Mouse (Mus musculus) T-helper 17 cell (primary cell): ENCODE results near the gene Csmd2.

Experiments used
- in situ Hi-C, 2 experiments: fragments of 300-600 bp; cut with MboI, MseI; formaldehyde crosslinking; loops; 1 replicate in 1 of 2; 2 replicates in 1 of 2; pipeline ENCODE4 v1.15.1; 2025; ENCODE audit warnings: high pct_unique_total_duplicates in 2 of 2

Gene Csmd2

GRCm38 (mm10) chr4:127987784-127988455, at the start of gene Csmd2:
TSS of gene Csmd2 (plus strand) at chr4:127987857.
- in situ Hi-C loops, result no loop called here

DNA sequence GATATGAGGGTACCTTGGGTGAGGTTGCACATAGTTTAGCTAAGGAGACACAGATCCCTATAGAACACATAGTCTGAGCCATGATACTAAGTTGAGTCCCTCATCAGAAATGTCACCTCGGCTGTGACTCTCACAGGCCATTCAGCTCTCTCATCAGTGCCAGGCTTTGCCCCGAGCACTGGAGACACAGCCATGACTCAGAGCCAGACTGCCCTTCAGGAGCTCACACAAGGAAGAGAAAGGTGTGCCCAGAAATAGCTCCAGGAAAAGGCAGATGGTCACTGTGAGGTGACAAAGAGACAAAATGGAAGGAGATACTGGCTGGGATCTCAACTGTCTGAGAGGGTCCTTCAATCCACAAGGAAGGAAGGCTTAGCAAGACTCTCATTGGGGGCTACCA, 40.0 kb upstream of the Csmd2 start:
- in situ Hi-C loops, result no loop called here

DNA sequence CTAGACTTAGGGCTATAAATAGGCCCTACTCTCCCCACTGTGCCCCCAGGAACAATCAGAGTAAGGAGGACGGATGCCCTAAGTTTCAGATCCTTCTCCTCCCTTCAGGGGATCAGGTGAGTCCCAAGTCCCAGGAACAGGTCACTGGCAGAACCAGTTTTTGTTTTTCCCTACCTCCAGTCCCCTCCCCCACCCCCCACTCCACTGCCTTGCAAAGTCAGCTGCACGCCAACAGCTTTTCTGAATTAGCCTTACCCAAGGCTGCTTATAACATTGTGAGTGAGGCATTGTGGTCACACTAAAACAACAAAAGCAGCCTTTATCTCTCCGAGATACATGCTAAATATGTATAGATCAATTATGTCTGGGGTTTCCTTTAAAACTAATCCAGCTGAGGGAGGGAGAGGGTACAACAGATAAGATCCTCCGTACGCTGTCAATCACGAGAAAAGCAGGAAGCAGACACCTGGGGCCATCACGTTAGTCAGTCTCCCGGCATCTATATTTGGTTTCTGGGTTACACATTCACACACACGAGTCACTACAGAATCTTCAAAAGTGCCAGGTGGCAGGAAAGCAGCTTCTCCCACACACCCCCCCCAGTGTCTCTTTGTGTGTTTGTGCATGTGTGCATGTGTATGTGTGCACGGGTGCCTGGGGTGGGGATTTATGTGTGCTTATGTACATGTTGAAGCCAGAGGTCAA, 34.5 kb upstream of the Csmd2 start:
- in situ Hi-C loops, result no loop called here

DNA sequence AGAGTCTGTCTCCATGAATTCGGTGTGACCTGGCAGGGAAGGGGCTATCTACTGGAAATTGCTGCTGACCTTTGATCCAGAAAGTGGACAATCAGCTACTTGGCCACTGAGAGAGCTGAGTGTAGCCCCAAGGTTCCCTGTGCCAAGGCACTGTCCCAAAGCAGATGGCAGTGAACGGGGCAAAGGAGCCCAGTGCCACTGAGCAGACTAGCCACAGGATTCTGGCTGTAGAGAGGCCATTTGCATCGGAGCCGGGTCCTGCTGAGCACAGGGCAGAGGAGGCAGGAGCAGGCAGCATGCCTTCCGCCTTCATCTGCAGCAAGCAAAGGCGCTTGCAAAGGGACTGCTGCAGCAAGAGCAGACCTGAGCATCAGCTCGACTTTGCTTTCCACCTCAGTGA, 18.6 kb upstream of the Csmd2 start:
- in situ Hi-C loops, result no loop called here

GRCm38 (mm10) chr4:127970018-127970421, 17.6 kb upstream of the Csmd2 start:
- in situ Hi-C loops, result no loop called here

DNA sequence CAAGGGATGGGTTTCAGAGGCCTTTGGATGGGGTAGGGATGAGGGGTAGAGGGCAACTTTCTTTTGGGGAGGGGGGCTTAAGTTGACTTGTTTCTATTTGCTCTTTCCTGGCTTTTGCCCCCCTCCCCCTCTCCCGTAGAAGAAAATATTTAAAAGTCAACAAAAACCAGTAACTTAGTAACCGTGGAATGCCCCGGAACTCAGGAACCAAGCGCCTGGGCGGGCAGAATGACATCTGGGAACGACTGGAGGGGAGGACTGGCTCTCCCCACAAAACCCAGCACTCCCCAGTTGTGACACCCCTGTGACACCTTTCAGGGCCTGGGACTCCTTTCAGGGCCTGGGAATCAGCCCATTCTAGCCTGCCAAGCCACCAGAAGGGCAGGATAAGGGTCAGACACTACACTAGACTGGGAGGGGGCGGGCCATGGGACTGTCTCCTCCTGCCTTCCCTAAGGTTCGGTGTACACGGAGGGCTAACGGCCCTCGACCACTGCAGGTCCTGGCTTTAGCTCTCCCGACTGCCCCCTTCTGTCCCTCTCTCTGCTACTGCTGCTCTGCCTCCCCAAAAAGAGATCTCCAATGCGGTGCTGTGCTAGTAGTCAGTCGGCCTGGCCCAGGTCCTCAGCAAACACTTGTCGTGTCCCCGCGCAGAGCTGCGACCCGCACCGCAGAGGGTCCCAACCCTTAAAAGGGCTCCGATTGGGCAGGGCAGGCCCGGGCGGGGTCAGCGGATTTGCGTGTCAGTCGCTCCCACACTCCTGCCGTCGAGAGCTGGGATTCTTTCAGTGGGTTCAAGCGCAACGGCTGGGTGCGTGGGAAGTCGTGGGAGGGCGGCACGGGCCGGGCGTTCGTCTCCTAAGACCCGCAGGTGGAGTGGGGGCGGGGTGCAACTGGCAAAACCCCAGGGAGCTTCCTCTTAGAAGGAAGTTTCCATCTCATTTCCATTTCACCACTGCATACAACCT, 16.5 kb upstream of the Csmd2 start, which contains the start of gene CK137956:
TSS of gene CK137956 (minus strand) at position 51 of the 968 bp plus-strand sequence.
- in situ Hi-C loops, result no loop called here

DNA sequence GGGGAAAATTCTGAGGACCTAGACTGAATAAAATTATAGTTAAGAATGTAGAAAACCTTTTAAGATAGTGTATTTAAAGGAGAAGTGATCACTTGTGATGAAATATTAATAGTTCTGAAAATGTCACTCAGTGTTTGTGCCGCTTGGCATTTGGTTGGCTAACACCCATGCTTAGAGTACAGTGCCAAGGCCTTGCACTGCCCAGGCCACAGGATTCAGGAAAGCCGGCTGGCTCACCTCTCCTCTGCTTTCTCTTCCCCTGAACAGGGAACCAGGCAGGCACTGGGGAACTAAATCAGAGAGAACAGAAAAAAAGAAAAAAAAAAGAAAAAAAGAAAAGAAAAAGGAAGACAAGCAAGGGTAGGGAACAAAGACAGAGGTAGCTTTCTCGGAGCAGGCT, 14.7 kb upstream of the Csmd2 start:
- in situ Hi-C loops, result no loop called here

DNA sequence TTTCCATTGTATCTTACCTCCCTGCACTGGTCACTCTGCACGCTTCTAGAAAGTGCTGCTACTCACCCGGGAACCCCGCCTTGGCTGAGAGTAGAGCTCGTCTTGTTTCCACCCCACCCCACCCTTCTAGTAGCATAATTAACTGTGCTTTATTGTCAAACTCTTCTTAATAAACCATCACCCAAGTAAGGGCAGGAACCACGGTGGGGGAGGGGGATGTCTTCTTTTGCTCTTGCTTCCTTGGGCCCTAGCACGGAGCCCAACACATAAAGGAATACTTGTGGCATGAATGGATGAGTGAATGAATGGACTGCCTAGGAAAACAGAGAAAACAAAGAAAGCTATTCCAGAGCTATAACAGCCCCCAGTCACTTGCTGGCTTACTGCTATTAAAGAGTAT, 6.5 kb upstream of the Csmd2 start:
- in situ Hi-C loops, result no loop called here

- in situ Hi-C loops, result no loop called here
These were observed 3.2 kb upstream of the Csmd2 start for GRCm38 (mm10) chr4:127984426-127984825.

GRCm38 (mm10) chr4:127985874-127986273, 1.8 kb upstream of the Csmd2 start:
- in situ Hi-C loops, result no loop called here

DNA sequence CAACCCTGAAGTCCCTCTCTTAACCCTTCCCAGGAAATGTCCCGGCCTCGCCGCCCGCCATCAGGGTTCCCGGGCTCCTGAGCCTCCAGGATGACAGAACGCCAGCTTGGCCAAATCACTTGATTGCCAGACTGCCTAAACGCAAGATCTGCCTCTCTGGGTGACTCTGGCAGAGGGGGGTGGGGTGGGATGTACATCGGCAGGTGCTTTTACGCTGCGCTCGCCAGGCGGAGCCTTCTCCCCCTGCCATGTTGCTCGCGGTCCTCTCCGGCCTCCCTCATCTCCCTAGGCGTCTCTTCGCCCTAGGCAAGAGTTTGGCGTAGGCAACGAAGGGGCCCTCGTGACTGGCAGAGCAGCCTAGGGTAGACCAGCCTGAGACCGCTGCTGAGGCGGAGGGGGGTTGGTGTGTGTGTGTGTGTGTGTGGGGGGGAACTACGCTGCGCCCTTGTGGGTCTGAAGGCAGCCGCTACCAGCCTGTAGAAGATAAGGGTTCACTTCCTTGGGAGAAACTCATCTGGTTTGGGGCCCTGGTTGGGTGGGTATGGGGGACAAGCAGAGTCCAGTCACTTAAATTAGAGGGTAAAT, 1.1 kb upstream of the Csmd2 start:
- in situ Hi-C loops, result no loop called here

GRCm38 (mm10) chr4:127987270-127987669, 387 bp upstream of the Csmd2 start:
- in situ Hi-C loops, result no loop called here

DNA sequence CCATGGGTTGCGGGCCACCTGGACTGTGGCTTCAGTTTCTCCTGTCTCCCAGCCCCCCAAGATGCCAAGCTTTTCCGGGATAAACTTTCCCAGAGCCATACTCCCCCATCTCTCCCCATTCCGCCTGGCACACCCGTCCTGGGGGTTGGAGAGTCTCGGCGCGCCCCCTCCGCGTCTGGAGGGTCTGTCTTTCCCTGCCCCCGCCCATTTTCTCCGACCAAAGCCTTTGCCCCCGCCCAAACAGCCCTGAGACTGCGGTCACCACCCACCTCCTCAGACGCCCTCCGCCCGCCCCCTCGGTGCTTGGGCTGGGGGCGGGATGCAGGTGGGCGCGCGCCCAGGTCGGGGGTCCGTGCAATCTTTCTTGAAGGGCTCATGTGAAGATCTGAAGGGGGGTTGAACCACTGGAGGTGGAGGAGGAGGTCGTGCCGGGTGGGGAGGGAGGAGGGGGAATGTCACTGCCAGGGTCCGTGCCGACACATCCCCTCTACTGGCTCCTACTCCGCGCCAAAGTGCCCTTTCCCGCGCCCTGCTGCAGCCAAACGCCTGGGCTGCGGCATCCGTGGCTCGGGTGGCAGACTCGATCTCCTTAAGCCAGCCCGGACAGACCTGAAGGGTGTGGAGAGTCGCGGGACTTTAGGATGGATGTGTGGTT, 996 bp downstream of the Csmd2 start:
- in situ Hi-C loops, result no loop called here

DNA sequence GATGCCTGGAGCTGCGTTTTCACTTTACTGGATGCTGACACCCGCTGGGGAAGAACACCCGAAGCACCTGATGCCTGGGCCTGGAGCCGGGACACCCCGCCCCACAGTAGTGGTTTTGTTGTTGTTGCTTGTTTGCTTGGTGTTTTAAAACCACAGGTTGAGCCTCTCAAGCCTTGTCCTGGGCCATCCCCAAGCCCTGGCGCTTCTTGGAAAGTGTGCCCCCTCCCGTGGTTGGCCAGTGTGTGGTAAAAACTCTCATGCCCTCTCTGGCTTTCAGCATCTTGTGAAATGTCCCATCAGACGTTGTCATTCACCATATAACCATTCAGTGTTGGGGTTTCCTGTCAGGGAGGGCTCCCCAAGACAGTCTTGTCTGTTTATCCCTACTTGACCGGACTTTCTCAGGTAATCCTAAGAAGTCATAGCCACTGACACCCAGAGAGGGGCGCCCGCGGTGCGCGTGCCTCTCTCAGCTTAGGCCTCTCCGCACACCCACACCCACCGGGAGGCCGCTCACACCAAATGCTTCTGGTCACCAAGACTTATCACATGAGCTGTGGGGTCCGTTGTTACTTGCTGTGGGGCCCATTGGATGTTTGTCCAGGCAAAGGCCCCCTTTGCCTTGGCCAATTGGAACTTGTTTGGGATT, 1.8 kb downstream of the Csmd2 start:
- in situ Hi-C loops, result no loop called here

DNA sequence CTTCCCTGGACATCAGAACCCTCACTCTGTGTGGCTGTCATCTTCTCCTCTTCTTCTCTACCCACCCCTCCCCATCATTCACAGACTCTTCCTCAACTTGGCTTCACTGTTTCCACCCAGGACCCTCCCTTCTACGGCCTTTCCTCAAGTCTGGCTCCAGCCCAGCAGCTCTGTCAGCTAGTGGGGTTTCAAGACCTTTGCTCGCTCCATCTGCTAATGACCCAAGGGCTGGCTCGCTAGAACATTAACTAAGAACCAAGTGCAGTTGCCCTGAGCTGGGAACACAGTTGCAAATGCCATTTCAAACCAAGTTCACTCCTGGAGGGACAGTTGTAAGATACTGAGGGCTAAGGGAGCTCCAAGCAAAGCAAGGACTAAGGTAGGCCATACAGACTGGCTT, 11.6 kb downstream of the Csmd2 start:
- in situ Hi-C loops, result no loop called here

DNA sequence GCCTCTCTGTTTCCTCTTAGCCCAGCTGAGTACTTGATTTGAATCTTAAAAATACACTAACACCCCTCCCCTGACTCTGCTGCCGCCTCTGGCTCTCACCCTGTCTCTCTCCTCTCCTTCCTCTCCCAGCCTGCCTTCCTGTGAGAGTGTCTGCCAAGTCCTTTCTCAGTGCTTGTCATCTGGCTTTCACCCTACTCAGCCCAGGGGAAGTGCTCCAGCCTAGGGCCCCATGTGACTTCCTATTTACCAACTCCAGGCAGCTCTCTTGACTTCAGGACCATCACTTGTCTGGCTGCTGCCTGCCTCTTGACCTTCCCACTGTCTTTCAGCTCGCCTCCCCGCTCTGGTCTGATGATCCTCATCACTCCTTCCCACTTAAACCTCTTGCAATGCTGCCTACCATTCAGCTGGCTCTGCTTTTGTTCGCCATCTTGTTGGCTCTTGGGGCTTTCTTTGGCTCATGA, 15.0 kb downstream of the Csmd2 start:
- in situ Hi-C loops, result no loop called here

GRCm38 (mm10) chr4:128004797-128005452, 17.3 kb downstream of the Csmd2 start:
- in situ Hi-C loops, result no loop called here

- in situ Hi-C loops, result no loop called here
These were observed 31.8 kb downstream of the Csmd2 start for GRCm38 (mm10) chr4:128019465-128019864.

GRCm38 (mm10) chr4:128028294-128028693, 40.6 kb downstream of the Csmd2 start:
- in situ Hi-C loops, result no loop called here

DNA sequence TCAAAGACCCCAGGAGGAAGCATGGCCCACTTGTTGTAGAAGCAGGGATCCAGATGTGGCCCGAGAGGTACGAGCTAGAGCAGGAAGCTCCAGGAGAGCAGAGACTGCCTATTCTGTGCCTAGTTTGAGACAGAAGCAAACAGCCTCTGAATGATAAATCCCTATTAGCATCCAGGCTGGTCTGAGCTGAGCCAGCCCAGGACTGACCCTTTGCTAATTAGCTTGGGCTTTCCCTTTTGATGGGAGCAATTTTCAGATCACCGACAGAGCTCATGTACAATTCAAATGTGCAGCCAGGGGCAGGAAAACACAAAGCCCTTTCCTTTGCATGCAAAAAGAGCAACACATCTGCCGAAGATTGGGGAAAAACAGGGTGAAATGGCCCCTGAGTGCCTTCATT, 54.2 kb downstream of the Csmd2 start:
- in situ Hi-C loops, result no loop called here
